ENCODE assay signal across 22 mouse cellular contexts in the genomic region with DNA sequence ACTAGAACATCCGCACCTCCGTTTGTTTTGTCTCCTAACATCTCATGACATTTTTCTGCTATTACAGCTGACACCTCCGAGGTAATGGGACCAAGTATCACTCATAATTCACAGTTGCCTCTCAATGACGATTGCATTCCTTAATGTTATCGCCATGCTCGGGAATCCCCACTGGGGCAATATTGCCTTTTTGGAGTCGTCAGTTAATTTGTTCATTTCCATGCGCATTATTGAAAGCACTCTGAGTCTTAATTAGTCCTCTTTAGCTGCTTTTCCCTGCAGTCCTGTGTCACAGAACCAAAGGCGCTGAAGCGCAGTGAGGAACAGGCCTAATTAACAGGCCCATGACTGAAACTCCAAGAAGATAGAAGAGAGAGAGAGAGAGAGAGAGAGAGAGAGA.
DNase-seq lines count a peak whose midpoint lies in the region; ATAC-seq lines count a peak whose summit lies in the region.
"Had no signal": no experiment of that assay in that cellular context is flagged by ENCODE, and none has a peak within 500 bp of the region (broad histone marks: within the 10 kb centered on the region; RNA-seq: fewer than 3 reads in every experiment).

No protein-coding gene starts in this region.

- H3K4me3 ChIP-seq in forebrain, embryonic 11.5 days (ENCODE audit: low read depth, low read length), result no peak overlapping the region
- no peak overlapping the region for H3K4me3 ChIP-seq in forebrain, embryonic 10.5 days
- no peak overlapping the region for H3K4me3 ChIP-seq in forebrain, embryonic 16.5 days (replicated peaks; ENCODE audit: low read length)
- H3K4me3 ChIP-seq in neural tube, embryonic 15.5 days (replicated peaks), result no peak overlapping the region
- H3K4me3 ChIP-seq: embryonic facial prominence, embryonic 10.5 days; heart, embryonic 10.5 days; intestine, embryonic 15.5 days; layer of hippocampus, adult 2 months had no signal

- no peak overlapping the region for H3K9ac ChIP-seq in forebrain, embryonic 11.5 days (ENCODE audit: low read length)
- H3K9ac ChIP-seq in forebrain, embryonic 16.5 days (replicated peaks; ENCODE audit: low read depth, low read length), result no peak overlapping the region
- H3K9ac ChIP-seq in neural tube, embryonic 15.5 days (replicated peaks), result no peak overlapping the region
- H3K9ac ChIP-seq: intestine, embryonic 15.5 days; lung, embryonic 14.5 days had no signal

- no peak overlapping the region for H3K27ac ChIP-seq in forebrain, embryonic 11.5 days (ENCODE audit: low read depth, low read length)
- H3K27ac ChIP-seq in forebrain, embryonic 10.5 days, result no peak overlapping the region
- H3K27ac ChIP-seq in forebrain, embryonic 16.5 days (ENCODE audit: low read length), result peak overlapping the region; percentile 4; the same call in 1 of the 2 replicates
- peak overlapping the region; percentile 41; the same call in 1 of the 2 replicates for H3K27ac ChIP-seq in neural tube, embryonic 15.5 days (replicated peaks)
- H3K27ac ChIP-seq: embryonic facial prominence, embryonic 10.5 days; heart, embryonic 10.5 days; intestine, embryonic 15.5 days; kidney, postnatal 0 days; layer of hippocampus, adult 2 months had no signal

- WGBS in forebrain, embryonic 11.5 days, result 36% methylated on average over 10 of the region's 10 CpGs
- WGBS in forebrain, embryonic 10.5 days, result 57% methylated on average over 10 of the region's 10 CpGs
- 9% methylated on average over 10 of the region's 10 CpGs for WGBS in forebrain, embryonic 16.5 days
- 15% methylated on average over 10 of the region's 10 CpGs for WGBS in neural tube, embryonic 15.5 days

- H3K4me1 ChIP-seq in forebrain, embryonic 11.5 days (replicated peaks; ENCODE audit: control insufficient read depth, insufficient read depth, low read length), result no peaks in the 10 kb centered on the region; the same call in 1 of the 2 replicates
- peaks cover 16% of the 10 kb centered on the region for H3K4me1 ChIP-seq in forebrain, embryonic 10.5 days
- H3K4me1 ChIP-seq in forebrain, embryonic 16.5 days (replicated peaks; ENCODE audit: control insufficient read depth, insufficient read depth, low read length), result peaks cover 9% of the 10 kb centered on the region
- peaks cover 10% of the 10 kb centered on the region for H3K4me1 ChIP-seq in neural tube, embryonic 15.5 days
- H3K4me1 ChIP-seq: embryonic facial prominence, embryonic 10.5 days; heart, embryonic 10.5 days; intestine, embryonic 15.5 days had no signal

- no peaks in the 10 kb centered on the region for H3K36me3 ChIP-seq in forebrain, embryonic 11.5 days (ENCODE audit: control insufficient read depth, insufficient read depth, low read length)
- H3K36me3 ChIP-seq in forebrain, embryonic 10.5 days (replicated peaks), result no peaks in the 10 kb centered on the region
- H3K36me3 ChIP-seq in forebrain, embryonic 16.5 days (ENCODE audit: control insufficient read depth, insufficient read depth), result no peaks in the 10 kb centered on the region
- no peaks in the 10 kb centered on the region for H3K36me3 ChIP-seq in neural tube, embryonic 15.5 days
- H3K36me3 ChIP-seq: embryonic facial prominence, embryonic 10.5 days; G1E; heart, embryonic 10.5 days; intestine, embryonic 15.5 days had no signal

- no peak overlapping the region for H3K4me2 ChIP-seq in forebrain, embryonic 11.5 days (ENCODE audit: low read depth, low read length, severe bottlenecking)
- no peak overlapping the region for H3K4me2 ChIP-seq in forebrain, embryonic 16.5 days (ENCODE audit: low read length)
- peak overlapping the region; percentile 11; the same call in 1 of the 2 replicates for H3K4me2 ChIP-seq in neural tube, embryonic 15.5 days
- H3K4me2 ChIP-seq: intestine, embryonic 15.5 days; liver, embryonic 11.5 days; lung, embryonic 14.5 days had no signal

- H3K27me3 ChIP-seq in forebrain, embryonic 11.5 days (ENCODE audit: control insufficient read depth, insufficient read depth, low read length), result no peaks in the 10 kb centered on the region
- peaks cover 23% of the 10 kb centered on the region for H3K27me3 ChIP-seq in forebrain, embryonic 10.5 days (ENCODE audit: poor library complexity, severe bottlenecking)
- no peaks in the 10 kb centered on the region for H3K27me3 ChIP-seq in forebrain, embryonic 16.5 days (replicated peaks; ENCODE audit: control insufficient read depth, insufficient read depth, low read length)
- H3K27me3 ChIP-seq in neural tube, embryonic 15.5 days (replicated peaks), result 0 out of 2 replicates have a peak, but pooled peaks cover 2% of the 10 kb centered on the region
- H3K27me3 ChIP-seq: intestine, embryonic 15.5 days had no signal

- peak; percentile 55 for DNase-seq in forebrain, embryonic 11.5 days (ENCODE audit: low spot score)
- DNase-seq in forebrain, embryonic 10.5 days (ENCODE audit: extremely low spot score, low spot score), result no peak
- DNase-seq in mesoderm, embryonic 11.5 days (ENCODE audit: low read depth, low spot score), result peak; percentile 34
- DNase-seq in right cerebral cortex, postnatal 36 days (ENCODE audit: low spot score in 2 of 2), result no peak
- DNase-seq in cerebellum, adult 8-10 months, result no peak
- no peak for DNase-seq in cerebellum, adult 18-20 months
- DNase-seq: gastrocnemius, postnatal 36 days; heart, postnatal 10 days; left cerebral cortex, postnatal 4 days; lung, embryonic 14.5 days; lung, postnatal 4 days; spleen, adult 18-20 months had no signal

- no peaks in the 10 kb centered on the region for H3K9me3 ChIP-seq in forebrain, embryonic 11.5 days (ENCODE audit: control insufficient read depth, low read length)
- no peaks in the 10 kb centered on the region for H3K9me3 ChIP-seq in forebrain, embryonic 10.5 days
- 0 out of 2 replicates have a peak, but pooled peaks cover under 1% of the 10 kb centered on the region for H3K9me3 ChIP-seq in forebrain, embryonic 16.5 days (ENCODE audit: control insufficient read depth, low read length)
- no peaks in the 10 kb centered on the region; the same call in 1 of the 2 replicates for H3K9me3 ChIP-seq in neural tube, embryonic 15.5 days (replicated peaks)
- H3K9me3 ChIP-seq: embryonic facial prominence, embryonic 10.5 days; heart, embryonic 10.5 days; intestine, embryonic 15.5 days had no signal

- ATAC-seq in forebrain, embryonic 11.5 days (replicated peaks; ENCODE audit: low FRiP score), result peak; percentile 70
- peak; percentile 61; the same call in 1 of the 2 replicates for ATAC-seq in forebrain, embryonic 16.5 days
- peak; percentile 81 for ATAC-seq in neural tube, embryonic 15.5 days (ENCODE audit: low FRiP score)
- ATAC-seq: CD4-positive, CD25-positive, alpha-beta regulatory T cell, adult 4 months; intestine, embryonic 15.5 days had no signal

Comparison
In these comparisons a context has a peak if more than half of its experiments do, and no peak if none do; other contexts are left out.
1. DNase-seq: peak in forebrain, embryonic 11.5 days (single experiment) and mesoderm, embryonic 11.5 days (single experiment); none in forebrain, embryonic 10.5 days (single experiment), right cerebral cortex, postnatal 36 days (0 of 2), cerebellum, adult 8-10 months (single experiment) and cerebellum, adult 18-20 months (0 of 2).
2. H3K27ac ChIP-seq: peak in forebrain, embryonic 16.5 days (single experiment) and neural tube, embryonic 15.5 days (single experiment); none in forebrain, embryonic 11.5 days (single experiment) and forebrain, embryonic 10.5 days (single experiment).
3. Peak in every context shown above with its lines, with median percentiles within 50 percentile points of each other: ATAC-seq.